Mouse (Mus musculus): ENCODE data around the gene Ppp1r8. TPM values are rescaled to one million over a fixed set of nuclear protein-coding genes. Genes with fewer than 3 reads are reported as not detected.

The Ppp1r8 gene
- polyA plus RNA-seq, 1 experiment from 2014 or later, result 101 TPM

Other genes starting within 250 kb of the Ppp1r8 start
- gene Eya3, start 204.2 kb downstream of the Ppp1r8 start, polyA plus RNA-seq (2014; fragmentation: Nextera tagmentation; extraction: Ambion mirVana), result 28.4 TPM in 2 replicates
- 4.2 and 4.6 TPM in 2 replicates for gene Xkr8, start 110.6 kb downstream of the Ppp1r8 start, polyA plus RNA-seq (2014; fragmentation: Nextera tagmentation; extraction: Ambion mirVana)
- 1.8 and 2.0 TPM in 2 replicates for gene Smpdl3b, start 85.9 kb downstream of the Ppp1r8 start, polyA plus RNA-seq (2014; fragmentation: Nextera tagmentation; extraction: Ambion mirVana)
- gene Rpa2, start 74.8 kb downstream of the Ppp1r8 start, polyA plus RNA-seq (2014; fragmentation: Nextera tagmentation; extraction: Ambion mirVana), result 123 and 132 TPM in 2 replicates
- gene Themis2, start 46.8 kb downstream of the Ppp1r8 start, polyA plus RNA-seq (2014; fragmentation: Nextera tagmentation; extraction: Ambion mirVana), result 1.1 and 1.3 TPM in 2 replicates
- 96.1 and 103 TPM in 2 replicates for gene Stx12, start 41.3 kb upstream of the Ppp1r8 start, polyA plus RNA-seq (2014; fragmentation: Nextera tagmentation; extraction: Ambion mirVana)
- gene Fam76a, start 79.4 kb upstream of the Ppp1r8 start, polyA plus RNA-seq (2014; fragmentation: Nextera tagmentation; extraction: Ambion mirVana), result 28.2 and 28.4 TPM in 2 replicates
- 0.09 and 0.24 TPM in 2 replicates for gene Fgr, start 130.9 kb upstream of the Ppp1r8 start, polyA plus RNA-seq (2014; fragmentation: Nextera tagmentation; extraction: Ambion mirVana)
- 6.1 and 7.2 TPM in 2 replicates for gene Ahdc1, start 168.1 kb upstream of the Ppp1r8 start, polyA plus RNA-seq (2014; fragmentation: Nextera tagmentation; extraction: Ambion mirVana)

Measured in neural tube, embryonic 11.5 days (tissue).